Mouse (Mus musculus) midbrain, embryonic 11.5 days (tissue): ENCODE data around the gene Pi16. TPM values are rescaled to one million over a fixed set of nuclear protein-coding genes. Genes with fewer than 3 reads are reported as not detected.
"Not testable (repeated sequence)": the region's sequence is repeated elsewhere in the genome, so short reads cannot be mapped to it uniquely, and the experiment has no call there.

Experiments used
- ATAC-seq: fragments of 200-750 bp; cut with Nextera tagmentation; 2 replicates; pipeline ENCODE4 v1.8.0; 2017; ENCODE audit warnings: moderate TSS enrichment, moderate library complexity; ENCODE audit not compliant: low FRiP score
- DNase-seq: peaks from one replicate; pipeline ENCODE4 v3.0.0; 2015; ENCODE audit warnings: low spot score; ENCODE audit errors: missing footprints
- H3K27ac ChIP-seq: fragments of 300-500 bp; sonication (generic); 2 replicates; pipeline ENCODE4 v1.5.1; 2014; ENCODE audit warnings: low read depth, low read length
- H3K27me3 ChIP-seq: fragments of 300-500 bp; sonication (generic); 2 replicates; pipeline ENCODE4 v1.6.1; 2014; ENCODE audit warnings: mild to moderate bottlenecking, low read length, moderate library complexity, mixed read lengths; ENCODE audit not compliant: control insufficient read depth, insufficient read depth
- H3K36me3 ChIP-seq: fragments of 300-500 bp; sonication (generic); 2 replicates; pipeline ENCODE4 v1.6.1; 2014; ENCODE audit warnings: mild to moderate bottlenecking, low read length, moderate library complexity, mixed read lengths; ENCODE audit not compliant: control insufficient read depth, insufficient read depth
- H3K4me1 ChIP-seq: fragments of 300-500 bp; sonication (generic); 2 replicates; pipeline ENCODE4 v1.6.1; 2014; ENCODE audit warnings: low read length; ENCODE audit not compliant: control insufficient read depth, insufficient read depth
- H3K4me2 ChIP-seq: fragments of 300-500 bp; sonication (generic); 2 replicates; pipeline ENCODE4 v1.6.1; 2014; ENCODE audit warnings: mild to moderate bottlenecking, moderate library complexity
- H3K4me3 ChIP-seq: fragments of 300-500 bp; sonication (generic); 2 replicates; pipeline ENCODE4 v1.5.1; 2014; ENCODE audit warnings: low read depth, low read length
- H3K9ac ChIP-seq: fragments of 300-500 bp; sonication (generic); 2 replicates; pipeline ENCODE4 v1.6.1; 2014; ENCODE audit warnings: low read length
- H3K9me3 ChIP-seq: fragments of 300-500 bp; sonication (generic); 2 replicates; pipeline ENCODE4 v1.6.1; 2016; ENCODE audit warnings: low read length; ENCODE audit not compliant: control insufficient read depth
- WGBS: fragments of 180-500 bp; shearing (Covaris S2); extraction: QIAGEN DNeasy Blood & Tissue Kit; methylation state at CpG from one replicate; pipeline ENCODE4 v1.1.7; 2014; 5-methylcytosine and 5-hydroxymethylcytosine counted together
- polyA plus RNA-seq: library from polyadenylated mRNA; unstranded; fragments of >200 nt; fragmentation: Nextera tagmentation; extraction: Ambion mirVana; gene quantifications from 2 replicates; pipeline ENCODE4 v1.2.1, GENCODE M21; 2014

Gene Pi16
- polyA plus RNA-seq = 0.56 and 0.57 TPM in 2 replicates

DNA sequence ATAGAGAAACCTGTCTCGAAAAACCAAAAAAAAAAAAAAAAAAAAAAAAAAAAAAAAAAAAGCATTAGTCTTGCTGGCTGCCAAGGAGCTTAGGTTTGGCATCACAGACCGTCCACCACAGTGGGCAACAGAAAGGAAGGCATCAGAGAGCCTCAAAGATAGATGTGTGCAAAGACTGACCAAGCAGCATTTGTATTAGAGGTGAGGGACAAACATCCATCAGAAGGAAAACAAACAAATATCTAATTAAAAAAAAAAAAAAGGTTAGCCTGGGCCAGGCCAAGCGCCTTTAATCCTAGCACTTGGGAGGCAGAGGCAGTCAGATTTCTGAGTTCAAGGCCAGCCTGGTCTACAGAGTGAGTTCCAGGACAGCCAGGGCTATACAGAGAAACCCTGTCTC, at the start of gene Pi16:
Pi16 (plus strand) TSS at position 301 of the 400 bp plus-strand sequence.
- H3K9ac ChIP-seq, H3K4me2 ChIP-seq, H3K4me1 ChIP-seq, DNase-seq, H3K4me3 ChIP-seq, H3K36me3 ChIP-seq, H3K27ac ChIP-seq, H3K9me3 ChIP-seq, ATAC-seq: not testable (repeated sequence)
- WGBS = 86% methylated on average over 3 of the region's 3 CpGs
- peaks cover 17% of the 10 kb centered on the region for H3K27me3 ChIP-seq

GRCm38 (mm10) chr17:29267931-29268681, 49.4 kb upstream of the Pi16 start:
- Histone ChIP-seq H3K4me1 (peaks cover 16% of the 10 kb centered on the region), H3K27me3 (no peaks in the 10 kb centered on the region), H3K27ac (peak overlapping the region; percentile 11; the same call in 1 of the 2 replicates), H3K36me3 (no peaks in the 10 kb centered on the region), H3K9me3 (no peaks in the 10 kb centered on the region), H3K9ac (peak overlapping the region; percentile 57), H3K4me3 (peak overlapping the region; percentile 87), H3K4me2 (peak overlapping the region; percentile 80)
- ATAC-seq (peak; percentile 39), DNase-seq (no peak)
- WGBS = 64% methylated on average over 6 of the region's 6 CpGs

DNA sequence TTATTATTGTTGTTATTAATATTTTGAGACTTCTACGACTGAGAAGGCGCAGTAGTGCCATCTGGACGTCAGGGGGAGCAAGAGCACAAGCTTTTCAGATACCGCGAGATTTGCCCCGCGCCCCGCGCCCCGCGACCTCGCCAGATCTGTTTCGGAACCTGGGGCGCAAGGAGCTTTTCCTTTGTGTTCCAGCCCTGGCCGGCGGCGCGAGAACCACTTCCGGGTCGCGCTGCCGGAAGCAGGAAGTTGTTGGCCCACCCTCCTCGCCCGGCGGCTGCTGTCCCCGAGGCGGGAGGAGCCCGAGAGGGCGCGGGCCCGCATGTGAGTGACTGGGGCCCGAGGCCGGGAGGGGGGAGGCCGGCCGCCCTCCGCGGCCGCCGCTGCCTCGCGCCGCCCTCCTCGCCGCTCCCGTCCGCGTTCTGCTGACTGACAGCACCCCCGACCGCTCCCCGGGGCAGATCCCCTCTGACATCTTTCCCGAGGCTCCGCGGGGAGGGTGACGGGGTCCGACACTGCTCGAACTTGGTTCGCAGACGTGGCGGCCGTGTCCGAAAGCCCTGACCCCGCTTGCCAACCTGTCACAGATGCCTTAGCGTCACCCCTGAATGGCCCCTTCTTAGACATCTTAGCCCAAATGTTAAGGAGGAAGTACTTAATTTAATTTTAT, 48.7 kb upstream of the Pi16 start, which contains the start of gene BC004004:
BC004004 (plus strand) TSS at position 107 of the 667 bp plus-strand sequence.
- under 1% methylated on average over 59 of the region's 63 CpGs for WGBS
- Histone ChIP-seq H3K27ac (peak within 1 kb of the TSS; percentile 82), H3K4me2 (peak within 1 kb of the TSS; percentile 80)

GRCm38 (mm10) chr17:29269349-29269706, 48.2 kb upstream of the Pi16 start:
- WGBS = 25% methylated on average over 10 of the region's 10 CpGs
- peak overlapping the region; percentile 94 for H3K9ac ChIP-seq
- H3K27ac ChIP-seq = peak overlapping the region; percentile 82
- peaks cover 13% of the 10 kb centered on the region for H3K4me1 ChIP-seq
- DNase-seq = no peak
- H3K4me2 ChIP-seq = peak overlapping the region; percentile 80
- no peaks in the 10 kb centered on the region for H3K27me3 ChIP-seq
- ATAC-seq = no peak
- H3K9me3 ChIP-seq = no peaks in the 10 kb centered on the region
- H3K4me3 ChIP-seq = peak overlapping the region; percentile 87
- H3K36me3 ChIP-seq = no peaks in the 10 kb centered on the region

More for the DNA sequence above, 48.7 kb upstream of the Pi16 start, which contains the start of gene BC004004:
- peak within 1 kb of the TSS; percentile 94 for H3K9ac ChIP-seq
- no peaks in the 10 kb centered on the region for H3K36me3 ChIP-seq
- ATAC-seq = peak; percentile 93
- DNase-seq = peak; percentile 99
- H3K4me3 ChIP-seq = peak within 1 kb of the TSS; percentile 87
- no peaks in the 10 kb centered on the region for H3K27me3 ChIP-seq
- H3K4me1 ChIP-seq = peaks cover 15% of the 10 kb centered on the region
- H3K9me3 ChIP-seq = no peaks in the 10 kb centered on the region

- H3K9me3 ChIP-seq = no peaks in the 10 kb centered on the region
- H3K4me2 ChIP-seq = no peak overlapping the region
- H3K36me3 ChIP-seq = no peaks in the 10 kb centered on the region
- H3K27ac ChIP-seq = no peak overlapping the region
- H3K9ac ChIP-seq = no peak overlapping the region
- 90% methylated on average over 9 of the region's 9 CpGs for WGBS
- H3K27me3 ChIP-seq = no peaks in the 10 kb centered on the region
- ATAC-seq (no peak), DNase-seq (no peak)
- H3K4me1 ChIP-seq = peaks cover 9% of the 10 kb centered on the region
- no peak overlapping the region for H3K4me3 ChIP-seq
Measured at GRCm38 (mm10) chr17:29270148-29270698, 47.3 kb upstream of the Pi16 start.

GRCm38 (mm10) chr17:29273156-29273555, 44.3 kb upstream of the Pi16 start:
- 93% methylated on average over 7 of the region's 7 CpGs for WGBS
- no peak for DNase-seq
- no peak for ATAC-seq

DNA sequence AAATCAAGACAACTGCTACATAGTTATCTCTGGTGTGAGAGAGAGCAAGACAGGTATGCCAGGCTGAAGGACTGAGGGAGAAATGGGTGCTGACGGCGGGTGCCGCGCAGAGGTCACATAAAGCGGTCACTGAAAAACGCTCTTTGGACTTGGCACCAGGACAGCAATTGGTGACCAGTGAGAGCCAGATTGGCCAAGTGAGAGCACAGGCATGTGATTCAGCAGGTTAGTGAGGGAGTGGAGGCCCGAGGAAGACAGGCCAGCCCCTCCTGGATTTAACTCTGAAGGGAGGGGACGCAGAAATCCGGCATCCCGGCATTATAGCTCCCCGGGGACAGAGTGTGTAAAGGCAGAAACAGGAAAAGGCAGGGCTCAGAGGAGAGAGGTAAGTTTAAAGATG, 43.6 kb upstream of the Pi16 start:
- Histone ChIP-seq H3K27ac (no peak overlapping the region), H3K36me3 (no peaks in the 10 kb centered on the region), H3K4me3 (no peak overlapping the region), H3K27me3 (no peaks in the 10 kb centered on the region), H3K9ac (no peak overlapping the region), H3K4me1 (peaks cover 7% of the 10 kb centered on the region), H3K9me3 (no peaks in the 10 kb centered on the region), H3K4me2 (no peak overlapping the region)
- DNase-seq (no peak), ATAC-seq (no peak)
- 88% methylated on average over 11 of the region's 11 CpGs for WGBS

More at GRCm38 (mm10) chr17:29273156-29273555, 44.3 kb upstream of the Pi16 start:
- H3K27ac ChIP-seq = no peak overlapping the region
- H3K27me3 ChIP-seq = no peaks in the 10 kb centered on the region
- no peak overlapping the region for H3K4me3 ChIP-seq
- no peak overlapping the region for H3K4me2 ChIP-seq
- H3K36me3 ChIP-seq = no peaks in the 10 kb centered on the region
- H3K4me1 ChIP-seq = peaks cover 9% of the 10 kb centered on the region
- no peak overlapping the region for H3K9ac ChIP-seq
- no peaks in the 10 kb centered on the region for H3K9me3 ChIP-seq

GRCm38 (mm10) chr17:29280422-29280821, 37.1 kb upstream of the Pi16 start:
- Histone ChIP-seq H3K27me3 (no peaks in the 10 kb centered on the region), H3K9me3 (no peaks in the 10 kb centered on the region), H3K4me1 (peaks cover 4% of the 10 kb centered on the region; the same call in 1 of the 2 replicates), H3K36me3 (no peaks in the 10 kb centered on the region), H3K4me3 (no peak overlapping the region), H3K27ac (no peak overlapping the region), H3K4me2 (no peak overlapping the region), H3K9ac (no peak overlapping the region)
- 92% methylated on average over 5 of the region's 5 CpGs for WGBS
- ATAC-seq = no peak
- no peak for DNase-seq

GRCm38 (mm10) chr17:29281541-29281940, 35.9 kb upstream of the Pi16 start:
- H3K4me3 ChIP-seq = no peak overlapping the region
- no peak for ATAC-seq
- no peaks in the 10 kb centered on the region for H3K27me3 ChIP-seq
- DNase-seq = no peak
- H3K27ac ChIP-seq = no peak overlapping the region
- peaks cover 4% of the 10 kb centered on the region; the same call in 1 of the 2 replicates for H3K4me1 ChIP-seq
- no peaks in the 10 kb centered on the region for H3K9me3 ChIP-seq
- H3K36me3 ChIP-seq = no peaks in the 10 kb centered on the region
- H3K9ac ChIP-seq = no peak overlapping the region
- WGBS = 88% methylated on average over 5 of the region's 5 CpGs
- no peak overlapping the region for H3K4me2 ChIP-seq
